Mouse (Mus musculus) erythroblast, embryonic 14.5 days (primary cell): ENCODE data around the gene Mrpl18.

Source experiments
- GATA1 ChIP-seq: IDR thresholded peaks from 2 replicates; pipeline ENCODE4 v1.6.1; 2012; ENCODE audit warnings: low read length, inconsistent platforms, mixed read lengths
- TAL1 ChIP-seq: IDR thresholded peaks from 3 replicates; pipeline ENCODE4 v1.6.1; 2012; ENCODE audit warnings: low read length, inconsistent platforms, mixed read lengths

- no peak for TF ChIP-seq GATA1
- no peak for TF ChIP-seq TAL1
Observed at GRCm38 (mm10) chr17:12905810-12906209, 10.3 kb downstream of the Mrpl18 start.
